Mouse (Mus musculus): ENCODE measurements around the gene Ank.

The Ank gene

GRCm38 (mm10) chr15:27467081-27467491 lies 609 bp downstream of the Ank start:
- peak; percentile 34 for DNase-seq (ENCODE audit: low read depth, low spot score)

GRCm38 (mm10) chr15:27467641-27468040 lies 1.2 kb downstream of the Ank start:
- peak; percentile 57 for DNase-seq (ENCODE audit: low read depth, low spot score)

GRCm38 (mm10) chr15:27468822-27469488 lies 2.5 kb downstream of the Ank start:
- peak; percentile 27 for DNase-seq (ENCODE audit: low read depth, low spot score)

- peak; percentile 28 for DNase-seq (ENCODE audit: low read depth, low spot score)
These were observed 3.9 kb downstream of the Ank start for GRCm38 (mm10) chr15:27470346-27470745.

- DNase-seq (ENCODE audit: low read depth, low spot score): no peak
These were observed 5.8 kb downstream of the Ank start for GRCm38 (mm10) chr15:27472315-27472714.

GRCm38 (mm10) chr15:27475988-27476387 lies 9.5 kb downstream of the Ank start:
- no peak for DNase-seq (ENCODE audit: low read depth, low spot score)

GRCm38 (mm10) chr15:27476671-27477070 lies 10.2 kb downstream of the Ank start:
- DNase-seq (ENCODE audit: low read depth, low spot score): no peak

- no peak for DNase-seq (ENCODE audit: low read depth, low spot score)
These were observed 10.7 kb downstream of the Ank start for GRCm38 (mm10) chr15:27477159-27477558.

- peak; percentile 57 for DNase-seq (ENCODE audit: low read depth, low spot score)
These were observed 11.2 kb downstream of the Ank start for GRCm38 (mm10) chr15:27477630-27478029.

GRCm38 (mm10) chr15:27480333-27481015 lies 14.0 kb downstream of the Ank start:
- no peak for DNase-seq (ENCODE audit: low read depth, low spot score)

- peak; percentile 53 for DNase-seq (ENCODE audit: low read depth, low spot score)
These were observed 15.5 kb downstream of the Ank start for GRCm38 (mm10) chr15:27481956-27482355.

- DNase-seq (ENCODE audit: low read depth, low spot score): no peak
These were observed 16.7 kb downstream of the Ank start for GRCm38 (mm10) chr15:27483183-27483582.

GRCm38 (mm10) chr15:27485567-27486278 lies 19.2 kb downstream of the Ank start:
- DNase-seq (ENCODE audit: low read depth, low spot score): peak; percentile 34

- no peak for DNase-seq (ENCODE audit: low read depth, low spot score)
These were observed 19.8 kb downstream of the Ank start for GRCm38 (mm10) chr15:27486279-27486618.

GRCm38 (mm10) chr15:27487059-27487458 lies 20.6 kb downstream of the Ank start:
- no peak for DNase-seq (ENCODE audit: low read depth, low spot score)

- DNase-seq (ENCODE audit: low read depth, low spot score): no peak
These were observed 21.6 kb downstream of the Ank start for GRCm38 (mm10) chr15:27488042-27488441.

GRCm38 (mm10) chr15:27490676-27491075 lies 24.2 kb downstream of the Ank start:
- DNase-seq (ENCODE audit: low read depth, low spot score): no peak

GRCm38 (mm10) chr15:27491425-27492070 lies 25.1 kb downstream of the Ank start:
- no peak for DNase-seq (ENCODE audit: low read depth, low spot score)

GRCm38 (mm10) chr15:27492156-27492555 lies 25.7 kb downstream of the Ank start:
- no peak for DNase-seq (ENCODE audit: low read depth, low spot score)

- DNase-seq (ENCODE audit: low read depth, low spot score): no peak
These were observed 26.3 kb downstream of the Ank start for GRCm38 (mm10) chr15:27492734-27493133.

GRCm38 (mm10) chr15:27493516-27493915 lies 27.0 kb downstream of the Ank start:
- no peak for DNase-seq (ENCODE audit: low read depth, low spot score)

GRCm38 (mm10) chr15:27495981-27496401 lies 29.5 kb downstream of the Ank start:
- DNase-seq (ENCODE audit: low read depth, low spot score): no peak

All from 3T3-L1 (cell line).